Mouse (Mus musculus) adrenal gland, adult 2 months (tissue): ENCODE data around the gene Kcnk3. TPM values are rescaled to one million over a fixed set of nuclear protein-coding genes. Genes with fewer than 3 reads are reported as not detected.

Source experiments
- DNase-seq: peaks from one replicate; pipeline ENCODE4 v3.0.0; 2021
- polyA plus RNA-seq: library from polyadenylated mRNA; depleted of rRNA; stranded (reverse); fragments of >200 nt; gene quantifications from 2 replicates; pipeline ENCODE4 v1.2.3, GENCODE M21; 2012
- total RNA-seq, 2 experiments: library from RNA; stranded (reverse); gene quantifications; 2 replicates each; pipeline ENCODE4 v1.2.3; 2021

Kcnk3 gene
- total and polyA plus RNA-seq, 3 experiments: 1,225 to 11,313 (median 1,281) TPM

- DNase-seq: peak; percentile 88
Observed at GRCm38 (mm10) chr5:30638041-30638440, 50.1 kb downstream of the Kcnk3 start.

GRCm38 (mm10) chr5:30643477-30644179 is 55.7 kb downstream of the Kcnk3 start:
- peak; percentile 31 for DNase-seq

- DNase-seq: peak; percentile 36
Observed at GRCm38 (mm10) chr5:30646036-30646435, 58.1 kb downstream of the Kcnk3 start.

GRCm38 (mm10) chr5:30647396-30647795 is 59.4 kb downstream of the Kcnk3 start:
- no peak for DNase-seq

- peak; percentile 97 for DNase-seq
Observed at GRCm38 (mm10) chr5:30647815-30648560, 60.0 kb downstream of the Kcnk3 start, which contains the start of gene Slc35f6. Gene Slc35f6, plus strand, starts transcription at chr5:30647933.

- DNase-seq: no peak
Observed at GRCm38 (mm10) chr5:30649558-30649957, 61.6 kb downstream of the Kcnk3 start.

- peak; percentile 74 for DNase-seq
Observed at GRCm38 (mm10) chr5:30650756-30651155, 62.8 kb downstream of the Kcnk3 start.

GRCm38 (mm10) chr5:30651554-30651953 is 63.6 kb downstream of the Kcnk3 start:
- peak; percentile 79 for DNase-seq

GRCm38 (mm10) chr5:30653246-30653645 is 65.3 kb downstream of the Kcnk3 start:
- no peak for DNase-seq

GRCm38 (mm10) chr5:30655042-30655441 is 67.1 kb downstream of the Kcnk3 start:
- no peak for DNase-seq

GRCm38 (mm10) chr5:30655526-30656195 is 67.7 kb downstream of the Kcnk3 start:
- DNase-seq: no peak

- no peak for DNase-seq
Observed at GRCm38 (mm10) chr5:30659042-30659441, 71.1 kb downstream of the Kcnk3 start.

- no peak for DNase-seq
Observed at GRCm38 (mm10) chr5:30660278-30660677, 72.3 kb downstream of the Kcnk3 start.

GRCm38 (mm10) chr5:30660813-30661212 is 72.8 kb downstream of the Kcnk3 start:
- no peak for DNase-seq

GRCm38 (mm10) chr5:30665360-30665759 is 77.4 kb downstream of the Kcnk3 start:
- no peak for DNase-seq

GRCm38 (mm10) chr5:30665968-30666367 is 78.0 kb downstream of the Kcnk3 start:
- DNase-seq: no peak

GRCm38 (mm10) chr5:30666391-30667195 is 78.6 kb downstream of the Kcnk3 start, which contains the start of gene Cenpa:
Gene Cenpa, plus strand, starts transcription at chr5:30666777.
- DNase-seq: peak; percentile 94

GRCm38 (mm10) chr5:30667215-30667614 is 79.2 kb downstream of the Kcnk3 start:
- no peak for DNase-seq

- DNase-seq: no peak
Observed at GRCm38 (mm10) chr5:30667686-30668085, 79.7 kb downstream of the Kcnk3 start.

- DNase-seq: no peak
Observed at GRCm38 (mm10) chr5:30668637-30669495, 80.9 kb downstream of the Kcnk3 start.

- no peak for DNase-seq
Observed at GRCm38 (mm10) chr5:30669496-30669830, 81.5 kb downstream of the Kcnk3 start.
